Mouse (Mus musculus) ES-Bruce4 (cell line): ENCODE measurements around the gene Nos3.

ENCODE experiments used
- CTCF ChIP-seq: IDR thresholded peaks from one replicate; pipeline ENCODE4 v1.8.1; 2011; ENCODE audit warnings: low read depth, low read length
- POLR2A ChIP-seq: IDR thresholded peaks from one replicate; pipeline ENCODE4 v1.8.1; 2011; ENCODE audit warnings: low read length; ENCODE audit not compliant: insufficient read depth

DNA sequence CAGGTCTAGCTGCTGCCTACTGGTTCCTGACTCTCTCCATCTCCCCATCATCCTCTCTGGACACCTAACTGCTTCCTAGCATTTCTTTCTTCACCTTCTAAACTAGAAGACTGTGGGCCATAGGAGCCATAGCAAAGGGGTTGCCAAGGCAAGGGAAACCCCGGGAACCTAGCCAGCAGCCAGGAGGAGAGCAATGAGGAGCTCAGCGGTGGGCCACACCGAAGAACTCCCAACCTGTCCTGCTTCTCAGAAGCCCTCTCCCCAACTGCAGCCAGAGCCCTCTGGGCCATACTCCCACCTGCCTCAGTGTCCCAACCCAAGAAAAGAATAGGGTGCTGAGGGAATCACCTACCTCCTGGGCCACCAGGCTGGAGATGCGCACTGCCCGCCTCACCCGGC lies 35.8 kb upstream of the Nos3 start:
- TF ChIP-seq CTCF: no peak
- TF ChIP-seq POLR2A: no peak
